Mouse (Mus musculus) lung, embryonic 14.5 days (tissue): Measurements from ENCODE around the gene Exoc6. TPM values are rescaled to one million over a fixed set of nuclear protein-coding genes. Genes with fewer than 3 reads are reported as not detected.
"Not testable (repeated sequence)": the region's sequence is repeated elsewhere in the genome, so short reads cannot be mapped to it uniquely, and the experiment has no call there.

ENCODE experiments used
- ATAC-seq: fragments of 200-750 bp; cut with Nextera tagmentation; 2 replicates; pipeline ENCODE4 v1.8.0; 2017; ENCODE audit warnings: mild to moderate bottlenecking, moderate TSS enrichment, moderate library complexity; ENCODE audit not compliant: insufficient read depth
- DNase-seq: peaks from one replicate; pipeline ENCODE4 v3.0.0-alpha.2; 2015
- H3K27ac ChIP-seq: fragments of 300-500 bp; sonication (generic); 2 replicates; pipeline ENCODE4 v1.5.1; 2014; ENCODE audit warnings: low read depth, mild to moderate bottlenecking, moderate library complexity
- H3K27me3 ChIP-seq: fragments of 300-500 bp; sonication (generic); 2 replicates; pipeline ENCODE4 v1.6.1; 2014; ENCODE audit warnings: low read length, control low read depth; ENCODE audit not compliant: insufficient read depth
- H3K36me3 ChIP-seq: fragments of 300-500 bp; sonication (generic); 2 replicates; pipeline ENCODE4 v1.6.1; 2014; ENCODE audit warnings: control low read depth; ENCODE audit not compliant: insufficient read depth
- H3K4me1 ChIP-seq: fragments of 300-500 bp; sonication (generic); 2 replicates; pipeline ENCODE4 v1.6.1; 2014; ENCODE audit warnings: antibody characterized with exemption, control low read depth; ENCODE audit not compliant: insufficient read depth
- H3K4me2 ChIP-seq: fragments of 300-500 bp; sonication (generic); 2 replicates; pipeline ENCODE4 v1.6.1; 2014; ENCODE audit warnings: mild to moderate bottlenecking
- H3K4me3 ChIP-seq: fragments of 300-500 bp; sonication (generic); 2 replicates; pipeline ENCODE4 v1.5.1; 2014; ENCODE audit warnings: low read depth, low read length
- H3K9ac ChIP-seq: fragments of 300-500 bp; sonication (generic); 2 replicates; pipeline ENCODE4 v1.6.1; 2014
- H3K9me3 ChIP-seq: fragments of 300-500 bp; sonication (generic); 2 replicates; pipeline ENCODE4 v1.6.1; 2016; ENCODE audit warnings: low read depth, low read length, control low read depth
- CTCF ChIP-seq: IDR thresholded peaks from 2 replicates; pipeline ENCODE4 v1.5.1; 2016; ENCODE audit warnings: antibody characterized with exemption, low read depth
- WGBS: fragments of 180-500 bp; shearing (Covaris S2); extraction: QIAGEN DNeasy Blood & Tissue Kit; methylation state at CpG from one replicate; pipeline ENCODE4 v1.1.7; 2014; 5-methylcytosine and 5-hydroxymethylcytosine counted together
- polyA plus RNA-seq: library from polyadenylated mRNA; unstranded; fragments of >200 nt; fragmentation: Nextera tagmentation; extraction: Ambion mirVana; gene quantifications from 2 replicates; pipeline ENCODE4 v1.2.1, GENCODE M21; 2014

Gene Exoc6
- polyA plus RNA-seq, 1 experiment from 2014 or later = 13.2 TPM

DNA sequence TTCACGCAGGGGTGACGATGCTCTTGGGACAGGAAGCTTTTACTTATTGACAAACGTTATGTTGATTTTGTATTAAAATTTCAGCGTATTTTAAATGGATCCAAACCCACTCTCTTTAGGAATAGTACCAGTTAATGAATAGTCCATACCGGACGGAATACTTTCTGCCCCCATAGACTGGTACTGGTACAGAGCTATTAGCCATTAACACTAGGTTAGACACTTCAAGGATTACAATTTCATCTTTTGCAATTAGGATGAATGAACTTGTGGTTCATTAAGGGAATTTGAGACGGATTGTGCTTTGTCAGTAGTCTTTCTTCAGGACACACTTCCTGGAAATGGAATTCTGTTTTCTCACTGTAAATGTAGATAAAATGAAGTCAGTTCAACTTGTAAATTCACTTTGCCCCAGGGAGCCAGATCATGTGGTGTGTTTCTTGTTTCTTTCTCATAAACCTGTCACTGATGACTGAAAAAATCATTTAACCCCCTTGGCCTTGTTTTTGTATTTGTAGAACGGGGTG, 885 bp downstream of the Exoc6 start:
- DNase-seq = no peak
- WGBS = 17% methylated on average over 8 of the region's 8 CpGs
- H3K36me3 ChIP-seq = no peaks in the 10 kb centered on the region
- H3K9me3 ChIP-seq = no peaks in the 10 kb centered on the region
- peak overlapping the region; percentile 94 for H3K4me2 ChIP-seq
- no peak overlapping the region for H3K27ac ChIP-seq
- H3K27me3 ChIP-seq = no peaks in the 10 kb centered on the region; the same call in 1 of the 2 replicates
- H3K4me3 ChIP-seq = peak overlapping the region; percentile 79
- TF ChIP-seq CTCF = no peak
- no peak for ATAC-seq
- no peaks in the 10 kb centered on the region for H3K4me1 ChIP-seq
- peak overlapping the region; percentile 67 for H3K9ac ChIP-seq

DNA sequence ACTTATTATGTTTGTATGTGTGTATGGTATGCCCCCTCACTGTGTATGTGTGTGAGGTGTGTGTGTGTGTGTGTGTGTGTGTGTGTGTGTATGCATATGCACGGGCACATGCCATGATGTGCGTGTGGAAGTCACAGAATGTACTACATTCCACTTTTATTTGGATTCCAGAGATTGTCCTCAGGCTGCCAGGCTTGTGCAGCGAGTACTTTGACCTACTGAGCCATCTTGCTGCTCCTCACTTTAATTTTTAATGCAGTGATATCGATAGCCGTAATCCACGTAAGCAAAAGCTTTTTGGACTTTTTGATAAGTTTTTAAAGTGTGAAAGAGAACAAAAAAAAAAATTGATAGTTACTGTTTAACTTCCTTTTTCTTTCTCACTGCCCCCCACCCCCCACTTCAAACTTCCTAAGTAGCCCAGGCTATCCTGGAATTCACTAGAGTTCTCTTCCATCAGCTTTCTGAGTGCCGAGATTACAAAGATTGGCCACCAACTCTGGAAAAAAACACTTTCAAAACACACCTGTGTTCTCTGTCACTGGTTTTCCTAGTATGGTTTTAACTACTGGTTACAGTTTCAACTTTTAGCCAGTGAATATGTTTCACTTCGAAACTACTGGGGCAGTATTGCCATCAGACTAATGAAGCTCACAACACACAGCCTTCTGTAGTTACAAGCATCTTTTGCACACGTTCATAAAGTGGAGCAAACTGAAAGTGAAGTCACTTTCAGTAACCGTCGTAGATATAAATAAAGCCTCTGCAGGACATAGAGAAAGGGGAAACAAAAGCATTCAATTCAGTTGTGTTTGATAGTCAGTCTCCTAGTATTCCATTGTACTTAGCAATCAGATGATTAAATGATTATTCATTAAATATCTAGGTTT, 3.4 kb downstream of the Exoc6 start:
- no peaks in the 10 kb centered on the region for H3K9me3 ChIP-seq
- H3K27me3 ChIP-seq = no peaks in the 10 kb centered on the region; the same call in 1 of the 2 replicates
- TF ChIP-seq CTCF = no peak
- 77% methylated on average over 11 of the region's 11 CpGs for WGBS
- ATAC-seq (no peak), DNase-seq (no peak)
- H3K4me3 ChIP-seq = no peak overlapping the region
- no peak overlapping the region for H3K4me2 ChIP-seq
- H3K9ac ChIP-seq = no peak overlapping the region
- no peaks in the 10 kb centered on the region for H3K4me1 ChIP-seq
- H3K27ac ChIP-seq = no peak overlapping the region
- no peaks in the 10 kb centered on the region for H3K36me3 ChIP-seq

DNA sequence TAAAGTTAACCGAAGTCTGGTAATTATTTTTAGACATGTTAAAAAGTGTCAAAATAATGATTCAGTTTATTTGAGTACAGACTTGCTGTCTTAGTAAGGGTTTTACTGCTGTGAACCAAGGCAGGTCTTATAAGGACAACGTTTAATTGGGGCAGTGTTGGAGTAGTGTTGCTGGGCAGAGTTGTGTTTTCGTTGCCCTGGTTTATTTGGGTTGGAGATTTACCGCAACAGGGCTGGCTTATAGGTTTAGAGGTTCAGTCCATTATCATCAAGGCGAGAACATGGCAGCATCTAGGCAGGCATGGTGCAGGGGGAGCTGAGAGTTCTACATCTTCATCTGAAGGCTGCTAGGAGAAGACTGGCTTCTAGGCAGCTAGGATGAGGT, 4.0 kb downstream of the Exoc6 start:
- H3K27ac ChIP-seq, H3K27me3 ChIP-seq, ATAC-seq, H3K9ac ChIP-seq, DNase-seq, H3K4me2 ChIP-seq, H3K4me1 ChIP-seq, H3K9me3 ChIP-seq, H3K4me3 ChIP-seq, H3K36me3 ChIP-seq: not testable (repeated sequence)
- 81% methylated on average over 5 of the region's 5 CpGs for WGBS

DNA sequence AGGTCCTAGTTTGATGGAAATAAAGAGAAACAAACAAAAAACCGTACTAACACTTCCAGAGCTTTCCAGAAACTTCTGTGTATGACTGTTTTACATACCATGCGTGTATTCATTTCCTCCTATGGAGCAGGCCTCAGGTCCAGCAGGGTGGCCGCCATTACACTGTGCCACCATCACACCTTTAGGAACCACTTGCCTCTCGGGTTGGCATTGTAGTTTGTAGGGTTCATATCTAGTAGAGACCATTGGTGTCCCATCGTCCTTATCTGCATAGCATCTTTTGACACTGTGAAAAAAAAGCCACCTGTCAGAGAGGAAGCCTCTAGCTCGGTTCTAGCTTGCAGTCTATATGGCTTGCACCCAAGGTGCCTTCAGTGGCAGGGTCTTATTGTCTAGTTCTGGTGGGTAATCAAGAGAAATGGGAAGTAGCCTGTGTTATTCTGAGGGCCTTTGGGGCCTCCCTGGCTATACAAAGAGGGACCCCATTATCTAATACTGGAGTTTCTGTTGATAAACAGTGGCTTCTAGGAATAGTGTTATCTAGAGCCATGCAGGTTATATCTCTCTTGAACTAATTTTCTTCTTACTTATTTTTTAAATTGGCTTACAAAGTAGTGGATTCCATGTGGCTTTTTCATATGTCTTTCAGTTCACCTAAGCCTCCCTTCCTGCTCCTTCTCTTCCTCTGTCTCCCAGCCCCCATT, 5.8 kb downstream of the Exoc6 start:
- Histone ChIP-seq H3K9me3 (no peaks in the 10 kb centered on the region), H3K4me2 (no peak overlapping the region)

DNA sequence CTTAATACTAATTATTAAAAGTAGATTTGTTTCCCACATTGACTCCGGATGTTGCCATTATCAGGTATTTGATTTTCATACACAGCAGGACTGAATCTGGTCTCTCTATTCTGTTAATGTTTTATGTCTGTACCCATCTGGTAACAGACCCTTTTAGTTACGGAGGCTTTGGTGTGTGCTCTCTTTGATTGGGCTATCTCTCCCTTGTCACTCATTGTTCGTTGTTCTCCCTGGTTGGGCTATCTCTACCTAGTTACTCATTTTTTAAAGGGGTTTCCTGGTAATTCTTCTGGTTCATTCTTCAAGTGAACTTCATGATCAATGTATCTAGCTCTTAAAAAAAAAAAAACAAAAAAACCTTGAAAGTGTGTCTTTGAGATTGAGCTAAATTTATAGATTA, 7.7 kb downstream of the Exoc6 start:
- Histone ChIP-seq H3K4me2 (no peak overlapping the region), H3K36me3 (no peaks in the 10 kb centered on the region), H3K4me1 (peaks cover 4% of the 10 kb centered on the region), H3K27me3 (no peaks in the 10 kb centered on the region), H3K27ac (no peak overlapping the region), H3K9me3 (no peaks in the 10 kb centered on the region), H3K9ac (no peak overlapping the region), H3K4me3 (no peak overlapping the region)
- DNase-seq (no peak), ATAC-seq (no peak)
- no peak for TF ChIP-seq CTCF
- 70% methylated on average over 3 of the region's 3 CpGs for WGBS

More for the DNA sequence above, 5.8 kb downstream of the Exoc6 start:
- Histone ChIP-seq H3K27ac (no peak overlapping the region), H3K27me3 (no peaks in the 10 kb centered on the region; the same call in 1 of the 2 replicates), H3K4me3 (no peak overlapping the region), H3K4me1 (peaks cover 4% of the 10 kb centered on the region), H3K36me3 (no peaks in the 10 kb centered on the region), H3K9ac (no peak overlapping the region)
- DNase-seq (no peak), ATAC-seq (no peak)
- WGBS = 80% methylated on average over 6 of the region's 6 CpGs
- no peak for TF ChIP-seq CTCF

DNA sequence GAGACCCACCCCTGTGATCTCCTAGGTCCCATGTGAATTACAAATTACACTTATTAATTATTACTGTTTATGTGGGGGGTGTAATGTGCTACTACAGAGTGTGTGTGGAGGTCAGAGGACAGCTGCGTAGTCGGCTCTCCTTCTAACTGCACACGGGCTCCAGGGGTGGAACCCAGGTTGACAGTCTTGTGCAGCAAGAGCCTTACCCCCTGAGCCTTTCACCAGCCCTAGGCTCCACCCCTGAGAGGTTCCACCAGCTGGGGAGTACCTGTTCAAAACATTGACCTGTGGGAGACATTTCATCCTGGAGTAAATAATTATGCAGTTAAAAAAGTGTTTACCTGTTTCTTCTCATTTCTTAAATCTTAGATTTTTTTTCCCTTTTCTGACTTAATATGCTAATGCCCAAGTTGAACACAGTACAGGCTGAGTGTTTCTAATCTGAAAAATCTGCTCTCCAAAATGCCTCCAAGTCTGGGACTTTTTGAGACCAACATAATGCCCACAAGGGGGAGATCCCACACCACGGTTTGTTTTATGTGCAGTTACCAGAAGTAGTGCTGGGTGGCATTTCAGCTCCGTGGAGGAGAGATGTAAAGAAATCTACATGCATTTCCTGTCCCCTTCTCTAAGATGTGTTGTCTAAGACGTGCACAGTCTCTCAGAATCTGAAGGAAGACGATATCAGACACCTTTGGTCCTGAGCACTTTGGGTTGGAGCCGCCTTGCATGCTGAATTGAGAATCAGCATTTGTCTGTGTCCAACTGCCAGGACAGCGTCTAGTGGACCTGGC, 9.3 kb downstream of the Exoc6 start:
- no peaks in the 10 kb centered on the region for H3K27me3 ChIP-seq
- no peak for ATAC-seq
- H3K4me1 ChIP-seq = peaks cover 4% of the 10 kb centered on the region
- TF ChIP-seq CTCF = peak; percentile 70
- no peaks in the 10 kb centered on the region for H3K36me3 ChIP-seq
- H3K4me3 ChIP-seq = no peak overlapping the region
- peak overlapping the region; percentile 35; the same call in 1 of the 2 replicates for H3K4me2 ChIP-seq
- 0 out of 2 replicates have a peak overlapping the region, but pooled peaks have one; percentile 30 for H3K27ac ChIP-seq
- H3K9ac ChIP-seq = no peak overlapping the region
- H3K9me3 ChIP-seq = no peaks in the 10 kb centered on the region
- DNase-seq = peak; percentile 77
- 31% methylated on average over 9 of the region's 9 CpGs for WGBS
